Mouse (Mus musculus) erythroblast, adult 5-6 weeks (primary cell): ENCODE results near the gene Zcchc24. TPM values are rescaled to one million over a fixed set of nuclear protein-coding genes. Genes with fewer than 3 reads are reported as not detected.
"Not testable (repeated sequence)": the region's sequence is repeated elsewhere in the genome, so short reads cannot be mapped to it uniquely, and the experiment has no call there.

ENCODE experiments used
- ATAC-seq: replicated peaks from 2 replicates; pipeline ENCODE4 v1.8.0; 2016; ENCODE audit warnings: moderate number of reproducible peaks, mild to moderate bottlenecking, moderate TSS enrichment, inconsistent platforms; ENCODE audit not compliant: poor library complexity, low FRiP score, severe bottlenecking
- total RNA-seq, 2 experiments: library from RNA; stranded (forward) in 1 of 2; stranded (reverse) in 1 of 2; fragments of 150-400 nt in 1 of 2; fragments of 200-764, 138-1000 nt in 1 of 2; gene quantifications; 2 replicates each; pipeline versions ENCODE4 v1.2.3 to v1.2.4; 2015 to 2017; ENCODE audit warnings: low replicate concordance in 2 of 2

The Zcchc24 gene
- total RNA-seq (2015; ENCODE audit: low replicate concordance) (2.7 TPM in 1 of 2 replicates, not detected in the other), total RNA-seq (2017; ENCODE audit: low replicate concordance) (0.94 and 0.98 TPM in 2 replicates)

- no peak for ATAC-seq
Measured at GRCm38 (mm10) chr14:25768915-25769625, at the start of gene Zcchc24. Zcchc24 (minus strand) TSS chr14:25769039.

- ATAC-seq: no peak
Measured at GRCm38 (mm10) chr14:25816416-25816815, 47.6 kb upstream of the Zcchc24 start.

GRCm38 (mm10) chr14:25814140-25814539, 45.3 kb upstream of the Zcchc24 start:
- ATAC-seq: no peak

GRCm38 (mm10) chr14:25811026-25811425, 42.2 kb upstream of the Zcchc24 start:
- ATAC-seq: not testable (repeated sequence)

GRCm38 (mm10) chr14:25806561-25806960, 37.7 kb upstream of the Zcchc24 start:
- no peak for ATAC-seq

GRCm38 (mm10) chr14:25805871-25806270, 37.0 kb upstream of the Zcchc24 start:
- ATAC-seq: no peak

GRCm38 (mm10) chr14:25803246-25803809, 34.5 kb upstream of the Zcchc24 start:
- ATAC-seq: no peak

- ATAC-seq: no peak
Measured at GRCm38 (mm10) chr14:25802511-25802910, 33.7 kb upstream of the Zcchc24 start.

GRCm38 (mm10) chr14:25800166-25800960, 31.5 kb upstream of the Zcchc24 start:
- ATAC-seq: no peak

- no peak for ATAC-seq
Measured at GRCm38 (mm10) chr14:25796619-25797018, 27.8 kb upstream of the Zcchc24 start.

- ATAC-seq: no peak
Measured at GRCm38 (mm10) chr14:25795561-25796174, 26.8 kb upstream of the Zcchc24 start.

- ATAC-seq: no peak
Measured at GRCm38 (mm10) chr14:25795067-25795466, 26.2 kb upstream of the Zcchc24 start.

GRCm38 (mm10) chr14:25794331-25794730, 25.5 kb upstream of the Zcchc24 start:
- no peak for ATAC-seq

- no peak for ATAC-seq
Measured at GRCm38 (mm10) chr14:25790768-25791302, 22.0 kb upstream of the Zcchc24 start.

- no peak for ATAC-seq
Measured at GRCm38 (mm10) chr14:25789946-25790345, 21.1 kb upstream of the Zcchc24 start.

GRCm38 (mm10) chr14:25789207-25789606, 20.4 kb upstream of the Zcchc24 start:
- ATAC-seq: no peak

- ATAC-seq: no peak
Measured at GRCm38 (mm10) chr14:25788201-25788600, 19.4 kb upstream of the Zcchc24 start.

- no peak for ATAC-seq
Measured at GRCm38 (mm10) chr14:25787387-25787910, 18.6 kb upstream of the Zcchc24 start.

- no peak for ATAC-seq
Measured at GRCm38 (mm10) chr14:25786959-25787358, 18.1 kb upstream of the Zcchc24 start.

GRCm38 (mm10) chr14:25785210-25785609, 16.4 kb upstream of the Zcchc24 start:
- ATAC-seq: no peak
